Mouse (Mus musculus) heart, adult 18-20 months (tissue): ENCODE measurements at regions not wholly inside any gene's neighbourhood (a gene's known extent, or its start where the extent isn't known, plus 50 kb on each side); places are given as distances from the start of the nearest gene placed in this dataset.
A peak's percentile ranks its signal among the peaks of the same experiment; 100 is the strongest.
"Not testable (repeated sequence)": the region's sequence is repeated elsewhere in the genome, so short reads cannot be mapped to it uniquely, and the experiment has no call there.

Experiments used
- DNase-seq, 2 experiments: peaks; one replicate each; pipeline ENCODE4 v3.0.0; 2021 to 2022; ENCODE audit warnings: mixed read lengths in 1 of 2

DNA sequence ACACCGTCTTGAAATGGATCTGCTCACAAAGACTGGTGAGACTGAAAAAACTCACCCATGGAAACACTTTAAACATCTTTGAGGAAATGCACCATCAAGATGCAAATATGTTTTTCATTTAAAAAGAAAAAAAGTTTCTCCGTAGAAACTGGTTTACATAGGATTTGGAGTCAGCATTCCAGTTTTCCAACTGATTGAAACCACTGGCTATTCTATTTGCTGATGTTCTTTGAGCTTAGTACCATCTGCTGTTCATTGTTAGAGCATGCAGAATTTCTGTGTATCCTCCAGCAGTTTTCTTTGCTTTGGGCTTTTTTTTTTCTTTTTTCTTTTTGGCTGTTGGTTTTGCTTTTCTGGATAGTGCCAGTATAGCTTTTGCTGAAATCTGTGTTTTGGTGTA is 1948.3 kb downstream of the 9330182O14Rik start:
- no peak for DNase-seq

DNA sequence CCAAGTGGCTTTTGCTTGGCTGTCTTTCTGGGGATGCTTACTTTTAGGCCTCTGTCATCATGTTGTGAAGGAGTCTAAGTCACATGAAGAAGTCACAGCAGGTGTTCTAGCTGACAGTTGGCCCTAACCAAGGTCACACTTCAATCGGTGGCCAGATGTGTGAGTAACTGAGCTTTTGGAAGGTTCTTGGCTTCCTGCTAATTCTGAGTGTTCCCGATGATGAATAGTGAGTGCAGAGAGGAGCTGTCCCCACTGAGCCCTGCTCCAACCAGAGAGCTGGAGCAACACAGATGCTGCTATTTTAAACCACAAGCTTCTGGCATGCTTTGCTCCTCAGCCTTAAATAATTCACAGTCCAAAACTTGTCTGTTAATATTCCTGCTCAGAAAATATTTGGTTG is 1966.6 kb downstream of the 9330182O14Rik start:
- peak; percentile 13 to 19 for DNase-seq

DNA sequence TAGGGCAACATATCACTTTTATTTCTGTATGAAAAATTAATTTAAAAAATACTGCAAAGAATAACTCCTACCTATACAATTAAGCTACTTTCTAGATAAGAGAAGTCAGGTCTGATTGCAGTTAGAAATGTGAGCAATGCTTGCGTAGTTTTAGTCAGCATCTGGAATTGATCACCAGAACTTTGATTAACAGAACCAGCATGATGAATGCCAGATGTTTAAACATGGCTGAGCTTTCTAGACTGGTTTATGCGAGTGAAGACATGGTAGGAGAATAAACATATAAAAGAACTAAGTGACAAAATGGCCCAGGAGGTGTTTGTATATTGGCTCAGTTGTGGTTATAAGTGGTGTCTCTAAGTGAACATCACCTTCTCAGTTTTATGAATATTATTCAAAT is 1970.7 kb downstream of the 9330182O14Rik start:
- DNase-seq, result no peak

DNA sequence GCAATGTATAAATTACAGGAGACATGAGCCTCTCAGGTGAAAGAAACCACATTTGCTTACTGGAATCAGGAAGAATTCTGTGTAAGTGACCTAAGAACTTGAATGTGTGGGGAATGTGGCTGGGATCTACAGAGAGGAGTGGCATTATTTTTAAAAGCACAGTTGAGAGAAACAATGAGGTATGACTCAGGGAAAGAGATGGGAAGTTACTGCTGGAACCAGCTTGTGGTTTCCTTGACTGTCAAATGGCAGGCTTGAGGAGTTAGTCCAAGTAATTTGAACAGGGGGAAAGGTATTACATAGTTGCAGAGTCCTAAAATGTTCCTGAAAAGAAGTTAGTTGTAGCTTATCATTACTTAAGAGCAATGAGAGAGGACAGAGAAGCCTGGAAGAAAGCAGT is 1972.9 kb downstream of the 9330182O14Rik start:
- no peak for DNase-seq

DNA sequence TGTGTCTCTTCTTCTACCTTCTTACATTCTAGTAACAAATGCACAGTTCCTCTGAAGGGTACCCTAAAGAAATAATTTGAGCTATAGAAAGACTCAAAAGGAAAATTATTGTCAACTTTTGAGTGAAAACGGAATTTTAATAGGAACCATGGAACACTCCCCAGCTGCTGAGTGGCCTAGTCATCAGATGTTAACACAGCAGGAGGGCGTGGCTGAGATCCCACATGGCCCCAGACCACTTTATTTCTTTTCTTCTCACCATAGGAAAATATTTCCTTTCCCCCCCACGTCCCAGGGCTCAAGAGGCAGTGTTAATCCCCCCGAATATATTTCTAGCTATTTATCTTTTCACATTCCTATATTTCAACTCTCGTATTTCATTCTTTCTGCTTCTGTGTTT is 1977.6 kb downstream of the 9330182O14Rik start:
- no peak for DNase-seq

DNA sequence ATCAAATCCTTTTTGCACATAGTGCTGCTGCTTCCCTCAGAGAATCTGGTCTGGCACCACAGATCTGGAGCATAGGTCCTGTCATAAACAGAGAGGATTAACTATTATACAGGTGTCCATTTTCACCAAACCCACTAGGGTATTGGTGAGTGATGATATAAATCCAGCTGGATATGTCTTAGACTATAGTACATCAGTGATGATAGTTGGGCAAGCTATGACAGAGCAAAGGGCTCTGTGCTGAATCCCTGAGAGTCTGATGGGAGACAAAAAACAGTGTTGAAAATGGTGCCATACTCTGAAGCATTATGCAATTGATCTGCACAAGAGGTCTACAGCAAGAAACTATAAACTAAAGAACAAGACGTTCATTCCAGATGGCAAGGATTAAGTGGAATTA is 1993.3 kb downstream of the 9330182O14Rik start:
- no peak for DNase-seq

DNA sequence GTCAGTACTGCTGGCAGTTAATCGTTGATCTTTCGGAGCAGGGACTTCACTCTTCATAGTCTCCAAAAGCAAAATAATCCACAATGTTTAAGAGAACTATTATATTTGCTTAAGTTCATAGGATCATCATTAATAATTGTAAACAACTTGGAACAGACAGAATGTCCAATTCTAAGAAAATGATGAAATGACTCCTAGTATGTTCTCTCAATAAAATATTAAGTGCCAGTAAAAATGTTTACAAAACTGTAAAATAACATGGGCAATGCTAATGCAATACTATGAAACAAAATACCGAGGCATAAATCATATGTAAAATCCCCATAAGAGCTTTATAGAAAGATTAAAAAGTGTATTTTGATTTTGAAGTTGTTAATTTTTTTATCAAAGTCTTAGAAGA is 1994.8 kb downstream of the 9330182O14Rik start:
- DNase-seq, result no peak

DNA sequence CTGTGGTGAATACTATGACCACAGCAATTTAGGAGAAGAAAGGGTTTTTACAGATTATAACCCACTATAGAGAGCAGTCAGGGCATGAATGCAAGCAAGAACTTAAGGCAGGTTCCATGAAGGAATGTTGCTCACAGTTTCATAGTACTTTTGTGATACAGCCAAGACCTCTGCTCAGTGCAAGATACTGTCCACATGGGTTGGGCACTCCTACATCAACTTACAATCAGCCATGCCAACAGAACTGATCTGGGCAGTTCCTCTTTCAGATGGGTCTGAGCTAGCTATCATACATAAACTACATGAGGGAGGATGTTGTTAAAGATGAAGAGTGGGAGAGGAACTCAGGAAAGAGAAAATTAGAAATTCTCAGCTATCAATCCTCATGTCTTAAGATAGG is 2032.4 kb downstream of the 9330182O14Rik start:
- no peak for DNase-seq

DNA sequence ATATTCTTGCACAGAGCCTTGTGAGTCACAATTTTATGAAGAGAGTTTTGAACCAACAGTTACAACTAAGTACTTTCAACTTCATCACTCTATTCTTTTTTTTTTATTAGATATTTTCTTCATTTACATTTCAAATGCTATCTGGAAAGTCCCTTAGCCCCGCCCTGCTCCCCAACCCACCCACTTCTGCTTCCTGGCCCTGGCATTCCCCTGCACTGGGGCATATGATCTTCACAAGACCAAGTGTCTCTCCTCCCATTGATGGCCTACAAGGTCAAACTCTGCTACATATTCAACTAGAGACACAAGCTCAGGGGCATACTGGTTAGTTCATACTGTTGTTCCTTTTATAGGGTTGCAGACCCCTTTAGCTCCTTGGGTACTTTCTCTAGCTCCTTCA is 2043.6 kb downstream of the 9330182O14Rik start:
- not testable (repeated sequence) for DNase-seq

DNA sequence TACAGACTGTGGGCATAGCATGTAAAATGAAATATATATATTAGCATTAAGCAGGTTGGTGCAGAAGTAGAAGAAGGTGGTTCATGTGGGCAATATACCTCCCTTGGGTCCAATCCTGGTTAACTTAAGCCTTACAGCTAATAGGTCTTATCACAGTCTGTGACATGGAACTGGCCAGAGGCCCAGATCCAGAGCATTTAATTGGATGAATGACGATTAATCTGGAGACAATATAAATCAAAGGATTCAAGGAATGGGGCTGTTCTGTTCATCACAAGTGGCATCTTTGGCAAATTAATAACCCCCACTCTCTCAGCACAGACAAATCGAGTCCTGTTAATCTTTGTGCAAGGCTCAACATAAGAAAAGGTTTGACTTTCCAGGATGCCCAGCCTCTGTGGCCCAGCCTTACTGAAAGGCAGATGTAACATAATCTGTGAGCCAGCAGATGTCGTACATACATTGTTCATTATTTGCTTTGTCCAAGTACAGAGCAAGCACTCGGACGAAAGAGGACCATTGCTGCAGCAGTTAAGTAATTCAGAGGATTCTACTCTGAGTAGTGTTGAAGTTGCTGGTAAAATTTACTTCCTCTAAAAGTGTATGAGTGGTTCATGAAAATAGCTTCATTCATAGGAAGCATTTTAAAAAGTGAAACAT is 2073.2 kb downstream of the 9330182O14Rik start:
- DNase-seq, result peak; percentile 18 to 23

DNA sequence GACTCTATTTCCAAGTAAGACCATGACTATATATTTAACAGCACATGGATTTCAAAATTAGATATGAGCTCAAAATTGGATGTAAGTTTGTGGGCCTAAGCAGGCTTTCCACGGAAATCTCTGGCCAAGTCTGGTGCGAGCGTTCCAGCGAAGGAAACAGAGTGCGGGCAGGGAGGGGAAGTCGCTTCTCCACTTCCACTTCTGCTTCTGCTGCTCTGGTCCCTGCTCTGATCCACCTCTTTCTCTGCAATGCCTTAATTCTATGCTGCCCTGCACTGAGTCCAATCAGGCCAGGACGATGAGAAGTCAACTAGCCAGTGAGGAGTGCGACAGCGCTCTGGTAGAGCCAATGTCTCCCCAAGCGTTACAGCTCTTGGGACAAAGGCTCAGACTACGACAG is 2085.3 kb downstream of the 9330182O14Rik start:
- no peak for DNase-seq

DNA sequence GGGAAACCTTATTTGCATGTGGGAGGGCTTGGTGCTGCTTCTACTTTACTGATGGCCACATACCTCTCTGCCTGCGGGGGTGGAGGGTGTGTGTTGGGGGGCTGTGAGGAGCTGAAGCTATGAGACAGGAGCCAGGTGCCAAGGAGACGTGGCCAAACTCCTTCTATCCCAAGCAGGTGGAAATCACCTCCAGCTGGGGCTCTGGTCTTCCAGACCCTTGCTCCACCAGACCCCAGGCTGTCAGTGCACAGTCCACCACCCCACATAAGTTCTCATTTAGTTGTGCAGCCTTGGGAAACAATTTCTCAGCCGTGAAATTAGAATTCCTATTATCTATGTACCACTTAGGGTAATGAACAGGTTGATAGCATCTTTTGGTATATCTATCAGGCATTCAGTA is 2085.8 kb downstream of the 9330182O14Rik start:
- DNase-seq, result no peak

DNA sequence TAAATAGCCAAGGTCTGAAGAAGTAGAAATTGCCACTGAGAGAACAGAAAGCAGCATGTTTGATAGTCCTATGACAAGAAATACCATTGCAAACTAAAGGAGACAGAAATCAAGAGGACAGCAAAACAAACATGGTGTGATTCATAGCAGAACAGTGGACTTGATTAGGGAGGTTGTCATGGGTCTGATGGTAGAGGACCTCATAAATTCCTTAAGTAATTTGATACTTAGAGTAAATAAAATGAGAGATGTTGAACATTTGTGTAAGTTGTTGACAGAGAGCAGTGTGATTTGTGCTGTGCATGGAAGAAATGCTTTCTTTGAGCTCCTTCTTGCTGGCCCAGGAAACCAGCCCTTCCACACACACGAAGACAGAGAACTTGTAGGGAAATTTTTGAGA is 2090.8 kb downstream of the 9330182O14Rik start:
- DNase-seq, result no peak

DNA sequence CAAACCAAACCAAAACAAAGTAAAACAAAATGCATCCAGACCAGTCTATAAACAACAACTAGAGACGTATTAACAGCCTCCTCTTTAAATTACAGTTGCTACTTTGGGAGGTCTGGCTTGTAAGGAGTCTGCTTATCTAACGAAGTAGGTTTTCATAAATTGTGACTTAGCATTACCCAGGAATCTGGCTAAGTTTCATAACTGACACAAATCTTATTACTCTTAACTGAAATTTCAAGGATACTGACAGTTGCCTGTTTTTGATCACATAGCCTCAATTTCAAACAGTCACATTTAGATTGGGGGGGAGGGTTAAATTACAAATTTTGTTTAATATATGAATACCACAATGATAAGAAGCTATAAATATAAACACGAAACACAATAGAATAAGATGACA is 2097.5 kb downstream of the 9330182O14Rik start:
- no peak for DNase-seq

DNA sequence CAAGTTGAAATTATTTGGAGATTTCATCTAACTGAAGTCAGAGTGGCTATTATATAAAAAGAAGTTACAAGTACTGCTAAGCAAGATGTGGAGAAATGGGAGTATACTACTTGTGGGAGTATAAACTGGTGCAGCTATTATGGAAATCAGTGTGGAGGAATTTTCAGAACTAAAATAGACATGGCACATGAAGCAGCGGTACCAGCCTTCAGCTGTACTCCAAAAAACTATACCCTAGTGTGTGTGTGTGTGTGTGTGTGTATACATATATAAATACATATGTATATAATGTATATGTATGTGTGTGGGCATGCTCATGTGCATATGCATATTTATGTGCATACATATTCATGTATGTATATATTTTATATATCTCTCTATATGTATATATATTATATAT is 2112.6 kb downstream of the 9330182O14Rik start:
- DNase-seq, result no peak

DNA sequence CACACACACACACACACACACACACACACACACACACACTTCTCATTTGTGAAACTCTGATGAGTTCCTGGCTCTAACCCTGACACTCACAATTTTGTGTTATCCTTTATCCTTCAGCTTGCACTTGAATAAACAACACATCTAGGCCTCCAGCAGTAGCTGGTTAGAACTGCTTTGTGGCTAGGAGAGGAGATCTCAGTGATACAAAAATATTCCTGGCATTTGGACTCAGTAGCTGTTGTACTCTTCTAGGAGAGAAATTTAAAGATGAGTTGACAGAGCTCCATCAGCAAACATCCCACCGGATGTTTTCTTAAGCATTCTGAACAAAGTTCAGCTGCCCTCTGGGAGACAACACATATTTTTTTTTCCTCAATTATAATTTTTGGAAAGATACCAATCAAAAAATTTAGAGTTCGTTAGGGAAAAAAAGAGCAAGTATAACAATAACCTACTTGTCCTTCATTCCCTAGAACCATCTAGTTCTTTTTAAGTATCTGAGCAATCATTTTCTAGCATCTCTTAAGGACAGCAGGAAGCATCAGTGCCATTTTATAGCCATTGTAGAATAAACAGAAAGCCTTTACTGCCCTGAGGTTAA is 2118.7 kb downstream of the 9330182O14Rik start:
- DNase-seq, result no peak

DNA sequence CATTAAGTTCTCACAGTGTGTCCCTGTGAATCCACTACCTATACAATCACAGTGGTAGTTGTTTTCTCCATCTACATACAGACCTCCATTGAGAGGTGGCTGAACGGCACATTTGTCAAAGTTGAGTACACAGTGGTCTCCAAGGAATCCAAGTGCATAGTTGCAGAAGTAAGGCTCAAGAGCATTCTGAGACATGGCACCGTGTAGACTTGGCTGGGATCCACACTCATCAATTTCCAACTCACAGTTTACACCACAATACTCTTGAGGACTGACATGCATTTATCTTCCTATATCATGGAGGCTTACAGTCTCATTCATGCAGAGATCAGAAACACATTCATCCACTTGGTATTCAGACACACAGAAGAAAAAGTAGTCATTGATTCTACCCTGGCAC is 2122.2 kb downstream of the 9330182O14Rik start:
- DNase-seq, result no peak

DNA sequence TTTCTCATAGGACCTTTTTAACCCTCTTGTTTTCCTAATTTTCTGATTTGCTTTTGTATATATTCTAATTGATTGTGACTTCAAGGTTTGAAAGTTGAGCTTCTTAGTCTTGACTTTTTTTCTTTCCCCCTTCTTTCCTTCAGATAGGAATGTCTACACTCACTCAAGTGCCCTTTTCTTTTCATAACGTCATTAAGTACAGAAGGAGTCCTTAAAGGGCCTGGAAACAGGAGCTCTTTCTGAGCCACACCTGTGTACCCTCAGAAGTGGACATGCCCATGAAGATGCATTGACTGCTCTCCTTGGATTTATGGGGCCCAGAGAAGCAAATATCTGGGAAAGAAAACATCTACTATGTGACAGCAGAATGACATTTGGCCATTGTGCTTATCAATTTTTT is 2141.0 kb downstream of the 9330182O14Rik start:
- DNase-seq, result no peak

DNA sequence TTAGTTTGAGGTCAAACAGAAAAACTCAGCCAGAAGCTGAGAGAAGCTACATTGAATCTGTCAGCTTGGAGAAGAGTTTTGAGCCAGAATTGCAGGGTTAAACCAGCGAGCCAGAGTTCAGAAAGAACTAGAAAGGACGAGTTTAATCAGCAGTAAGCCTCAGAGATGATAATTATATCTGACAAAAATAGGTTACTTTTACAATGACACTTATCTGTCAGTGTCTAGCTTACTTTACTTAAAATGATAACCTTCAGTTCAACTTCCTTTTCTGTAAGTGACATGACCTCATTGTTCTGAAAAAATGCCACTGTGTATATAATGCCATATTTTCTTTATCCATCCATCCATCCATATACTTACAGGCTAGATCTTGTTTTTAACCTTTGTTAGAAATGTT is 2143.1 kb downstream of the 9330182O14Rik start:
- DNase-seq, result no peak

DNA sequence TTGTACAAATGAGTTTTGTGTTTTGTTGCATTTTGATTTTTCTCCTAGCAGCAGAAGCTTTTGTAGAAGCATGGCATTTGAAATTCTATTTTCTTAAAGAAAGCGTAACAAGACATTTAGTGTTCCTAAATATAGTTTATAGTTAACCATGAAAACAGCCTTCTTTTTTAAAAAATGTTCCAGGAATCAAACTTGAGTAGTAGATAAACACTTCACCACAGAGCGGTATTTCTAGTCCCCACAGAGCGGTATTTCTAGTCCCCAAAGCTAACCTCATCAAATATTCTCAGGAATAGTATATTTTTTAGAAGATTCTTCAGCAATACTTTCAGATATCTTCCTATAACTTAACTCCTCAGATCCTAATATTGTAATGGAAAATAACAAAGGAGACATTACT is 2146.6 kb downstream of the 9330182O14Rik start:
- DNase-seq, result no peak

DNA sequence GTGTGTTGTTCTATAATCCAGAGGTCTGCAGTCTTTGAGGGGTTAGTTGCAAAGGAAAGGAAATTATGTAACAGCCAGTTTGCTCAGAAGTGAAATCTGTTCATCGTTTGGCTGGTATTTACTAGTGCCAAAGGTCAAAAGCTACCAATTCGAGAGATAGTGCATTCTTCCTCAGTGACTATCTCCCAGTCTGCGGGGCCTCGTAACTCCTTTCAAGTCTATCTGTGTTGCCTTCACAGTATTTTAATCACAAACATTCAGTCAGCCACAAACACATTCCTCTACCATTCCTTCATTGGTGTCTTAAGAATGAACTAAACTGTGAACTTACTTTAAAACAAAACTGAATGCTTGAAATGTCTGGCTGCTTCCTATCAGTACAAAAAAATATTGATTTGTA is 2162.2 kb downstream of the 9330182O14Rik start:
- peak; percentile 2 to 14 for DNase-seq

DNA sequence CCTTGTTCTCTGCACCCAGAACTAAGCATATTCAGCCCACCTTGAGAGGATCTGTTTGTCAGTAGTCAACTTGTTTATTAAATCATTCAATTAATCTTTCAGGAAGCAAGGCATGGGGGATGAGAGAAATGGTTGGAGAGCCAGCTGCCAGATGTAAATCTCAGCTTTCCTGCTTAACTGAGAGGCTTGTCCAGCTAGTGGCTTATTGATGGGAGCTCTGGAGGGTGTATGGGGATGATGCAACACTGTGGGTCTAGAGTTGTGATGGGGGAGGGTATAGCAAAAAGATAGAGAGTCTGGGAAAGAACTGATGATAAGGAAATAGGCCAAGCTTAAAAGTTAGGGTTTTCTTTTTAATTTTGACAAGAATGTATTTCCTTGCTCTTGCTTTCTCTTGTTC is 2163.3 kb downstream of the 9330182O14Rik start:
- no peak for DNase-seq

DNA sequence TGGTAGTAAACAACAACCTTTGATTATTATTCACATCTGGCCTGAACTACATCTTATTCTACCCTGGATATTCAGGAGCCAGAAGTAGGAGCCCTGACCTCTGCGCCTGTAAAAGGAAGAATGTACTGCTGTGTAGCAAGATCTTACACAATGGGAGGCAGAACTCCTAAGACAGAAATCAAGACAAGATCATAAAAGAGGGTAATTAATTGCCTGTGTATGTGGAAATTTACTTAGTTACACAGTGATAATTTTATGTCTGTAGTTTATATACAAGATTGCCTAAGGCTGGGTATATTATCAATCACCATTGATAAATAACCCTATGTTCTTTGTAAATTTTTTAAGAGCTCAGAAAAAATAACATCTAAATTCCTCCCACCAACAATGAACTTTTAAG is 2167.8 kb downstream of the 9330182O14Rik start:
- no peak for DNase-seq

DNA sequence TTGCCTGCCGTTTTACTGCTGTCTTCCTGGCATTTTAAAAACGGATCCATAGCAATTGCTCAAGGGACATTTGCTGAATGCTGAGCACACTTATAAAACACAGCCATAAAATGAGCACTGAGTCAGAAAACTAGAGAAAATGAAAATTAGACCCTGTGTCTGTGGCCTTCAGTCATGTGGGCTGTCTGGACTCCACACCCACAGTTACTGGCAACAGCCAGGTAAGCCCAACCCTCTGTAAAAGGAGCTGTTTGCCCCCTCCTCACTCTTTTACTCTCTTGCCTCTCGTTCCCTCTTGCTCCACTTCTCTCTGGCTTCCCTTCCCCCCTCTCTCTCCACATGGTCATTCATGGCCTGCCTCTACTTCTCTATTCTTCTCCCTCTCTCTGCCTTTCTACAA is 2169.9 kb downstream of the 9330182O14Rik start:
- no peak for DNase-seq

DNA sequence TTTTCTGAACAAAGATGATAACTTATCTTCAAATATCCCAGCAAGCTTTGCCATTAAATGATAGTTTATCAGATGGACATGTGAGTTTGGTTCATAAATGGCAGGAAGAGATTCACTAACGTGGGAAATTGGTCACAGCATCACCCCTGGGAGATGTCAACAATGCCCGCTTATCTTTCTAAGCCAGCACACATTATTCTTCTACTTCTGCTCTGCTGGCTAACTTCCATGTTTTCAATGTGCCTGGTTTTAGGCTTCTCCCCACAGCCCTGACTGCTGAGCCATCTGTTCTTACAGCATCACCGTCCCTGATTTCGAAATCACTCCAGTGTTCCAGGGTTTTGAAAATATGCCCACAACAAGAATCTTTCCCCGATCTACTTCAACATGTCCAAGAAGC is 2175.4 kb downstream of the 9330182O14Rik start:
- peak; percentile 47 to 74 for DNase-seq
